Mouse (Mus musculus) mesoderm, embryonic 11.5 days (tissue): ENCODE measurements around the gene Gm49325.

Source experiments
- DNase-seq: peaks from one replicate; pipeline ENCODE4 v3.0.0-alpha.2; 2012; ENCODE audit warnings: low read depth, low spot score

Gm49325 gene

GRCm38 (mm10) chr10:77626036-77626435 is 20.0 kb downstream of the Gm49325 start:
- no peak for DNase-seq

- DNase-seq: no peak
These were observed 20.6 kb downstream of the Gm49325 start for GRCm38 (mm10) chr10:77626591-77626990.

DNA sequence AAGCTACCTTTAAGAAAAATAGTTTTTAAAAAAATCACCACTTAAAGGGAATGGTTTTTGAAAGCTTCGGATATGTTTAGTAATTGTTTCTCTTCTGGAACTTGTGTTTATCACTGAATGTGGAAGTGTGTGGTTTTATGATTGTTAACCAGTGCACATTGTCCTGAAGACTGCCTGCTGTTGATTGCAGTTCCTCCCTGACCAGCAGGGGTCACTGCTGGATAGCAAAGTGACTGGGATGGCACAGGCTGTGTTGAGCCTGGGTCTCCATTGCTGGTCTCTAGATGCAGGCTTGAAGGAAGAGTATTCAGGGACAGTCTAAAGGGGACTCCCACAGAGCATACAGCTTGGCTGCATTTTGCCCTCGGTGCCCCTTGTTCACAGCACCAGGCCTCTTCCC is 21.5 kb downstream of the Gm49325 start:
- DNase-seq: peak; percentile 90

- DNase-seq: no peak
These were observed 23.2 kb downstream of the Gm49325 start for GRCm38 (mm10) chr10:77629163-77629562.

DNA sequence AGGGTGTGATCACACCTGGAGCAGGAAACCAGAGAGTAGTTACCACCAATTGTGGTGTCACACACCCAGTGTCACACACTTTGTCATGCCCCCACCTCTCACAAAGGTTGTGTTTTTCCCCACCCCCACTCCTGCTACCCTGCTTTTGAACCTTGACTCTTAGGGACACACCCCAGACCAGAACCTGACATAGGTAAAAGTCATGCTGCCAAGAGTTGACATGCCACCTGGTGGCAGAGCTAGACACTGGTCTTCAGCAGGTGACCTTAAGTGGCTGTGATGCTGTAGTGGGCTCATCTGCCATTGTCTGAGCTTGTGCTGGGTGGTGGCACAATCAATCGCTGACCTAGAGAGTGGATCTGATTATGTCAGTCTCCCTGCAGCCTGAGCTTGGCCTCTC is 24.0 kb downstream of the Gm49325 start:
- no peak for DNase-seq

DNA sequence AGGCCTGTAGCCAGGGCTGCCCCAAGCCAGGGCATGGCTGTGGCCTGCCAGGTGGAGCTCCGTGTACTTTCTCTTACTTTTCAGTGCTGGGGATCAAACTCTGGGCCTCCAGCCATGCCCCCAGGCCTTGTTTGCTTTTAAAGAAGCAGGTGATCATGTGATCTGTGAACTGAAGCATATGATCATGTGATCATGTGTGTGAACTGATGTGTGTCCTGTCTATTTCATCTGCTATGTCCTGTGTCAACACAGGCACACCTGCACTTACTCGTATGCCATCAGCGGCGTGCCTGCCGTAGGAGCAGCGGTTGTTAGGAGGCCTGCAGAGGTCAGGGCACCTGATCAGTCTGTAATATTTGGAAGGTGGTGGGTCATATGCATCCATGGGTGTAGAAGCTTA is 28.0 kb downstream of the Gm49325 start:
- DNase-seq: no peak

DNA sequence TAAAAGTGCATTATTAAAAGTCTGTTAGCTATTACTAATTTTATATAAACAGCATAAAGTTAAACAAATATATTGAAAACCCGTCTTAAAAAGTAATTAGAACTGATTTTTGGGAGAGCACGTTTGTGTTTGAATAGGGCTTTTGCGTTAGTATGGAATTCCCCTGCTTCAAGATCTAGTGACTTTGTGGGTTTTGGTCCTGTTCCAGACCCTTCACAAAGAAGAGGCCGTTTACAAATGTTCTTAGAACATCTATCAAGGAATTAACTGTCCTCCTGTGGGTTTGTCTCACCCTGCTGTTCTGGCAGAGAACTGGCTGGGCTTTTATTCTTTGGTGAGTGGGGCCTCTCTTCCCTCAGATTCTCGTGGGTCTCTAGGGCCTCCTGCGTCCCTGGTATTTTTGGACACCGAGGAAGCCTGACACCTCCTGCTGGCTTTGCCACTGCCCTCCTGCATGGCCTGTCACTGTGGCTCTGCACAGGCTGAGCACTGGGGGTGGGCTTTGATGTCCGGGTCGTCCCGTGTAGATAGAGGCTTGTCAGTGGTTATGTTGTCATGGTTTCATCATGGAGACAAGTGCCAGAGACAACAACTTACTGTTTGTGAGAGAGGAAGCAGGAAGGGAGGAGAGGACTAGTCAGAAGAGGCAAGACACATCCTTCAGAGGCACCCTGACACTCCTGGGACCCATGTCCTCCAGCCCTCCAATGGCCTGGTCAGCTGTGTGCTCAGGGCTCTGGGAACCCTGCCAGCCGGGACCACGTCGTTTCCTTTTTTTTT is 28.6 kb downstream of the Gm49325 start:
- no peak for DNase-seq

DNA sequence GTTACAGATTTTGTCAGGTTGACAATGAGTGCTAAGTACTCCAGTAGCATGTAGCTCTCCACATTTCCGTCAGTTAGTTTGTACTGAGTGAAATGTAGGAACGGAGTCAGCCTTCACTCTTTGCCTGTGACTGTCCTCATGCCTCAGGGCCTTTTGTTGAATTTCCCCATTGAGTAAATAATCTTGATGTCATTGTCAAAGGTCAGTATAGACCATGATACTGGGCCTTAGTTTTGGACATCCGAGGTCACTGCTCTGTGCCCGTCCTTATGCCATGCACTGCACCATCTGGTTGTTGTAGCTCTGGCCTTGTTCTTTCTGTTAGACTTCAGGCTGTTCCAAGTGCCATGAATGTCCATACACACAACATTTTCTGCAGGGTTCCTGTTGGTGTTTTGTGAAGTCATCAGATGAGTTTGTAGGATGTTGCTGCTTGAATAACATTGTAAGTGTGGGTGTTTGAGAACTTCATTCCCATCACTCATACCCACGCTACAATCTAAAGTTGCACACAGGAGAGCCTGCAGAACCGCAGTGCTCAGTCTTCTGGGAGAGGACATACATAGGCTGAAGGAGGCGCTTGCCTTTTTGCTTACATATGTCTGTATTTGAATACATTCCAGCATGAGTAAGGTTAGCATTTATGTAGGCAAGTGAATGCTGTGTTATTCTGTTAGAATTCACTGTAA is 30.4 kb downstream of the Gm49325 start:
- no peak for DNase-seq

- no peak for DNase-seq
These were observed 33.0 kb downstream of the Gm49325 start for GRCm38 (mm10) chr10:77638956-77639355.

GRCm38 (mm10) chr10:77643160-77643559 is 37.2 kb downstream of the Gm49325 start:
- DNase-seq: no peak

DNA sequence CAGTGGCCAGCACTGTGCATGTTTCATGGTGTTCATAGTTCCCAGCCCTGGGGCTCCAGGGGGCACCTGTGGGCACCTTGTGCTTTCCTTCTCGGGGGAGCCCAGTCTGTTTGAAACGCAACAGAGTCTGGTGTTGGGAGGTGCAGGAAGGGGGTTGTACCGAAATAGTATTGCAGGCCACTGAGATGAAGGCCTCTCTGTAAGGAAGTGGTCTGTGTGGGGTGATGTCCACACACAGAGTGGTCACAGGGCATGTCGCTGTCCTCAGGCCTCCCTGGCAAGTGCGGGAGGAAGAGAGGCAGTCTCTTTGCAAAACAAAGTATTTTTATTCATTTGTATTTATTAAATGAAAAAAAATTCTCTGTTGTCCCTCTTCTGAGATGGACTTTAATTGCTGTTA is 39.6 kb downstream of the Gm49325 start:
- no peak for DNase-seq

DNA sequence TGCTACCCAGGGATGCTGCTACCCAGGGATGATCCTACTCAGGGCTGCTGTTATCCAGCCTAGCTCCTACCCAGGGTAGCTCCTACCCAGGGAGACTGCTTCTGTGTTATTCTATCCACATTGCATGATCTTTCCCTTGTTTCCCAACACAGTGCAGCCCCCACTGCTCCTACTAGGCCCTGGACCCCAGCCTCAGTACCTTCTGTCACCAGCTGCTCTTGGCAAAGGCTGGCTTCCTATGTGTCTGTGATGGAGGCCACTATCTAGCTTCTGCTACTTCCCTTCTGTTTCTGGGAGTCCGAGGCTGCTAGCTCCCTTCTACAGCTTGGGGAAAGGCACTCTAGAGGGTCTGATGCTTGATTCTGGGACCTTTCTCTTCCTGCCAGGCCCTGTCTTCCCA is 41.5 kb downstream of the Gm49325 start:
- DNase-seq: no peak

GRCm38 (mm10) chr10:77647901-77648300 is 41.9 kb downstream of the Gm49325 start:
- no peak for DNase-seq

DNA sequence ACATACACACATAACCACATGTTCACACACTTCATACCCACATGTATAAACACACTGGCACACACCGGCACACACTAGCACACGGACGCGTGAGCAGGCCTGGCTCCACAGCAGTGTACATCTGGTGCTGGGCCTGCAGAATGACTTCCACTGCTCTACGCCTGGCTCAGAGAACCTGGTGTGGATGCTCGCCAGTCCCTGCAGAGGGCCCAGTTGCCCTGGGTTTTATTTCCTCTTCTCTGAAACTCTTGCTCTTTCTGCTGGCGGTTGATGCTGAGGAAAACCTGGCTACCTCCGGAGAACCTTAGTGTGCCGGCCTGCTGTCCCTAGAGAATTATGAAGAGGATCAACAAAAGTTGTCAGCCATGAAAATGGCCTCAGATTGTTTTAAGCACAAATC is 46.0 kb downstream of the Gm49325 start:
- DNase-seq: no peak

DNA sequence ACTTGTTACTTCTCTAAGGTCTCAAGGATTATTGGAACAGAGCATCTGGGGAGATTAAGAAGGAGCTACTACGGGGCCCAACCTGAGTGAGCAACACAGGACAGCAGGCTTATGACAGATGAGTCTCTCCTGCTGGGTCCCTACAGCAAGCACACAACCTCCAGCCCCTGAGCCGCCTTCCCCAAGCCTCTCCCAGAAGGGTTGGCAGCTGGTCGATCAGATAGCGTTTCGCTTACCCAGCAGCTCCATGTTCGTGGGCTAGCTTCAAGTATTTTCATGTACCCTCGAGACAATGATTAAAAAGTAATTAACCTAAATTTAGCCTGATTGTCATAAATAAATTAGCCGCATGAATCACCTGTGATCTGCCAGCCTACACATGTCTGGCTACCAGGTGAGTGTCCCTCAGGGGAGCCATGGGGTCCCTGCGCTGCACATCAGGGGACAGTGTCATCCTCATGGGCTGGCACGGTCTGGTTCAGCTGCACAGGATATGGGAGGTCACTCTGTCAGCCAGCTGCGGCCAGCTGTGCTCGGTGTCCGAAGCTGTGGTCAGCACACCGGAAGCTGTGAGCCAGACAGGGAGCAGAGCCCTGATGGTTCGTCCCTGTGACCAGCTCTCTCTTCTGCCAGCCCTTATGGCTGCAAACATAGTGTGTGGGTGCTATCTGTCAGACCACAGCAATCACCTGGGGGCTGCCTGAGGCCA is 52.4 kb downstream of the Gm49325 start:
- no peak for DNase-seq

DNA sequence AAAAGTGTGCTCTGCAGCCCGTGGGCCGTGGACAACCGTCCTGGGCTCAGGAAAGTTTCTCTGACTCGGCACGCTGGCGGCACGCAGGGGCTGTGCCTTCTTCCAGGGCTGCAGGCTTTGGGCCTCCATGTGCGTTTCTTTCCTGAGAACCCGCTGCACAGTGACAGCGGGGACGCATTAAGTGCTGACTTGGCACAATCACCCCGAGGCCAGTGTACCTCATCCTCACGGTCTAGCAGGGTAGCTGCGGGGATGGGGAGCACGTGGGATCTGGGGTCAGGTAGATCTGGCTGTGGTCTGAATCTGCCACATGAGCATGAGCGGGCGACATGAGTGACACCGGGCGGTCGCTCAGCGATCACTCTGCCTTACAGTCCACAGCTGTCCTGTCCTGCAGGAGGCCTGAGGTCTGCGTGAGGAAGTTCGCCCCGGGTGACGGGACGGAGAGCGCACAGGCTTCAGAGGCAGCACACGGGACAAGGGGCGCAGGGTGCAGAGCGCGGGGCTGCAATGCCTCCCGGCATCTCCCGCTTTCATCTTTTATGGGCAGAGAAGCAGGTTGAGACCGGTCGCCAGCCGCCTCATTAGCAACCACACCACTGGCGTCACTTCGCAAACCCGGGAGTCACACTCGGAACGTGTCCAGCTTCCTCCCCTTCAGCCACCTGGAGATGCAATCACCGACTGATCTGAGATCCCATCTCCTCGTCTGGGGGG is 58.1 kb downstream of the Gm49325 start:
- DNase-seq: no peak

- no peak for DNase-seq
These were observed 60.3 kb downstream of the Gm49325 start for GRCm38 (mm10) chr10:77666342-77666741.

DNA sequence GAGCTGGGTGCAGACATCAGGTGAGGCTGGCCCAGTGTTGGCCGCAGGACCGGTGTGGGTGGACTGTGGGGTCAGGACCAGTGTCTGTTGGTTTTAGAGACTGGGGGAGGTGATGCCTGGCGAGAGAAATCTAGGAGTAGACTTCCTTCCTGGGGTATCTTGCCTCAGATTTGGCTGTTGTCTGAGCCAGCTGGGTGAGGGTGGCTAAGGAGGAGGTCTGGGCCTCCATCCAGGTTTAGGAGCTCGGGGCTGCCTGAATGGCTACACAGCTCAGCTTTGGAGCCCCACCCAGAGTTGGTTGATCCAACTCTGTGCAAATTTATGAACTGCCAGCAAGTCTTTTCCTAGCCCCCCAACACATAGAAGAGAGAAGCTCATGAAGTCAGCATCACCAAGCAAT is 61.4 kb downstream of the Gm49325 start:
- DNase-seq: no peak

- DNase-seq: no peak
These were observed 64.7 kb downstream of the Gm49325 start for GRCm38 (mm10) chr10:77670710-77671109.

DNA sequence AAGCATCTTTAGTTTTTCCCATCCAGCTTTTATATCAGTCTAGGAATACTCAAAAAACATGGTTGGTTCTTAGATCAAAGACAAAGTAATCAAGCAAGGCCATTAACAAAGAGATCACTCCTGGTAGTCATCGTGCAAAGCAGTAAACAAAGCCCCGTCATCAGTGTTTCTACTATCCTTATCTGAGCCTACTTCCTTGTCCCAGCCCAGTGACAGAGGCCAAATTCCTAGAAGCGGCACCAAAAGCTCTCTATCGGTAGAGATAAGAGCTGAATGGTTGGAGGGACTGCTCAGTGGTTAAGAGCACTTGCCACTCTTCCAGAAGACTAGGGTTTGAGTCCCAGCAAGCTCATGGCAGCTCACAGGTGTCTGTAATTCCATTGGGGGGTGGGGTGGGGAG is 65.5 kb downstream of the Gm49325 start:
- DNase-seq: no peak

DNA sequence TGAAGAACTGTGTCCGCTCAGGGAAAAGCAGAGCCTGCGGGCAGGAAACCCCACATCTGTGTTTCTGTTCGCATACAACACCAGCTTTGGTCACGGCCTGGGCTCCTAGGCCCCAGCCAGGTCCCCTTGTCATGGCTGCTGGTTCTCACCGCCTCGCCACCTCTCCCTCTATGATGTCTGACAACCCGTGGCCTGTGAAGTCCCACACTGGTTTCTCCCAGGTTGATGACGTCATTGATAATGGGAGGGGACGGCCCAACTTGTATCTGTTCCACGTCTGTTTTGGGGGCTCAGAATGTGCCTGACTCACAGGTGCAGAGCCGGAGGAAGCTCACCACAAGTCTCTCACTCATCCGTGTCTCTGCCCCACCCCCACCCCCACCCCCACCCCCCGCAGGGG is 67.8 kb downstream of the Gm49325 start:
- no peak for DNase-seq

DNA sequence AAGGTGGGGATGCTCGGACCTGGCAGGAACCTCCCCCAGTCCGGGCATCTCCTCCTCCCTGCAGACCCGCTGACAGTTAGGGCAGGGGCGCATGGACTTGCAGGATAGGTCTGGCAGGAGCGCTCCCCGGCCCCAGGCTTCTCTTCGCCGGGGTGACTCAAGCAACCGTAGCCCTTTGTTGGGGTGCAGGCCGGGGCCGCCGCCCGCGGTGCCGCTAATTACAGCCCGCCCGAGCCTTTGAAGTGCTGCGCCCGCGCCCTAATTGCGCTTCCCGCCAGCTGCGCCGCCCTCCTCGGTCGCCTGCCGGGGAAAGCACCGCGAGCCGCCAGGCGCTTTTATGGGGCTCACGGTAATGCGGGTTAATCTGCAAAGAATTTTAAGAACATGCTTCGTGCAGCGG is 71.6 kb downstream of the Gm49325 start:
- DNase-seq: peak; percentile 29
